Mouse (Mus musculus): Measurements from ENCODE around the gene Hdac4. TPM values are rescaled to one million over a fixed set of nuclear protein-coding genes. Genes with fewer than 3 reads are reported as not detected.

Hdac4 gene
- polyA plus RNA-seq, 1 experiment from 2014 or later, result 15.4 TPM

- Histone ChIP-seq H3K9ac (ENCODE audit: low read length) (no peak overlapping the region), H3K27ac (replicated peaks in 1 of 2; ENCODE audit: control insufficient read depth in 1 of 2, insufficient read depth in 1 of 2, low read depth in 2 of 2, low read length in 2 of 2) (no peak overlapping the region), H3K4me3 (ENCODE audit: control insufficient read depth in 1 of 2, insufficient read depth in 1 of 2, low read depth in 1 of 2, low read length in 2 of 2) (no peak overlapping the region), H3K36me3 (ENCODE audit: control insufficient read depth, insufficient read depth, low read length) (no peaks in the 10 kb centered on the region), H3K4me1 (ENCODE audit: control insufficient read depth in 2 of 2, insufficient read depth in 2 of 2, low read length in 2 of 2) (peaks cover 22 to 30% of the 10 kb centered on the region in 2 experiments), H3K9me3 (ENCODE audit: control insufficient read depth, low read length) (no peaks in the 10 kb centered on the region), H3K4me2 (ENCODE audit: low read length) (no peak overlapping the region), H3K27me3 (ENCODE audit: control insufficient read depth, insufficient read depth, low read length) (no peaks in the 10 kb centered on the region)
- WGBS, result 75% methylated on average over 11 of the region's 11 CpGs
- ATAC-seq (ENCODE audit: insufficient number of reproducible peaks, insufficient read depth, low FRiP score, low read depth), result no peak
Measured at GRCm38 (mm10) chr1:92215996-92216630, 20.6 kb upstream of the Hdac4 start.

- Histone ChIP-seq H3K9ac (ENCODE audit: low read length) (peak overlapping the region; percentile 11; the same call in 1 of the 2 replicates), H3K36me3 (ENCODE audit: control insufficient read depth, insufficient read depth, low read length) (no peaks in the 10 kb centered on the region), H3K4me3 (ENCODE audit: control insufficient read depth in 1 of 2, insufficient read depth in 1 of 2, low read depth in 1 of 2, low read length in 2 of 2) (no peak overlapping the region), H3K9me3 (ENCODE audit: control insufficient read depth, low read length) (no peaks in the 10 kb centered on the region), H3K27me3 (ENCODE audit: control insufficient read depth, insufficient read depth, low read length) (no peaks in the 10 kb centered on the region; the same call in 1 of the 2 replicates), H3K4me1 (ENCODE audit: control insufficient read depth in 2 of 2, insufficient read depth in 2 of 2, low read length in 2 of 2) (peaks cover 22 to 30% of the 10 kb centered on the region in 2 experiments), H3K4me2 (ENCODE audit: low read length) (no peak overlapping the region), H3K27ac (replicated peaks in 1 of 2; ENCODE audit: control insufficient read depth in 1 of 2, insufficient read depth in 1 of 2, low read depth in 2 of 2, low read length in 2 of 2) (peak overlapping the region in 1 of 2 experiments; percentile 10; a peak in 2 of 4 replicates)
- 56% methylated on average over 8 of the region's 8 CpGs for WGBS
- no peak for ATAC-seq (ENCODE audit: insufficient number of reproducible peaks, insufficient read depth, low FRiP score, low read depth)
Measured at GRCm38 (mm10) chr1:92215131-92215638, 19.7 kb upstream of the Hdac4 start.

GRCm38 (mm10) chr1:92212003-92212750 is 16.7 kb upstream of the Hdac4 start:
- H3K4me2 ChIP-seq (ENCODE audit: low read length), result peak overlapping the region; percentile 29
- H3K27ac ChIP-seq (replicated peaks in 1 of 2; ENCODE audit: control insufficient read depth in 1 of 2, insufficient read depth in 1 of 2, low read depth in 2 of 2, low read length in 2 of 2), result peak overlapping the region; percentile 30 to 74
- H3K36me3 ChIP-seq (ENCODE audit: control insufficient read depth, insufficient read depth, low read length), result no peaks in the 10 kb centered on the region
- peaks cover 22 to 30% of the 10 kb centered on the region in 2 experiments for H3K4me1 ChIP-seq (ENCODE audit: control insufficient read depth in 2 of 2, insufficient read depth in 2 of 2, low read length in 2 of 2)
- no peaks in the 10 kb centered on the region; the same call in 1 of the 2 replicates for H3K27me3 ChIP-seq (ENCODE audit: control insufficient read depth, insufficient read depth, low read length)
- no peaks in the 10 kb centered on the region for H3K9me3 ChIP-seq (ENCODE audit: control insufficient read depth, low read length)
- peak; percentile 45 for ATAC-seq (ENCODE audit: insufficient number of reproducible peaks, insufficient read depth, low FRiP score, low read depth)
- no peak overlapping the region for H3K4me3 ChIP-seq (ENCODE audit: control insufficient read depth in 1 of 2, insufficient read depth in 1 of 2, low read depth in 1 of 2, low read length in 2 of 2)
- WGBS, result 29% methylated on average over 13 of the region's 13 CpGs
- peak overlapping the region; percentile 57; the same call in 1 of the 2 replicates for H3K9ac ChIP-seq (ENCODE audit: low read length)

- Histone ChIP-seq H3K27me3 (ENCODE audit: control insufficient read depth, insufficient read depth, low read length) (no peaks in the 10 kb centered on the region), H3K4me3 (ENCODE audit: control insufficient read depth in 1 of 2, insufficient read depth in 1 of 2, low read depth in 1 of 2, low read length in 2 of 2) (no peak overlapping the region), H3K4me1 (ENCODE audit: control insufficient read depth in 2 of 2, insufficient read depth in 2 of 2, low read length in 2 of 2) (no peaks in the 10 kb centered on the region), H3K27ac (replicated peaks in 1 of 2; ENCODE audit: control insufficient read depth in 1 of 2, insufficient read depth in 1 of 2, low read depth in 2 of 2, low read length in 2 of 2) (no peak overlapping the region), H3K9me3 (ENCODE audit: control insufficient read depth, low read length) (no peaks in the 10 kb centered on the region), H3K36me3 (ENCODE audit: control insufficient read depth, insufficient read depth, low read length) (no peaks in the 10 kb centered on the region), H3K9ac (ENCODE audit: low read length) (no peak overlapping the region), H3K4me2 (ENCODE audit: low read length) (no peak overlapping the region)
- no peak for ATAC-seq (ENCODE audit: insufficient number of reproducible peaks, insufficient read depth, low FRiP score, low read depth)
- WGBS, result 84% methylated on average over 17 of the region's 17 CpGs
Measured at GRCm38 (mm10) chr1:92202639-92203352, 7.3 kb upstream of the Hdac4 start.

- H3K4me1 ChIP-seq (ENCODE audit: control insufficient read depth in 2 of 2, insufficient read depth in 2 of 2, low read length in 2 of 2), result no peaks in the 10 kb centered on the region
- H3K36me3 ChIP-seq (ENCODE audit: control insufficient read depth, insufficient read depth, low read length), result no peaks in the 10 kb centered on the region
- no peak overlapping the region for H3K9ac ChIP-seq (ENCODE audit: low read length)
- WGBS, result 78% methylated on average over 3 of the region's 3 CpGs
- no peak overlapping the region for H3K27ac ChIP-seq (replicated peaks in 1 of 2; ENCODE audit: control insufficient read depth in 1 of 2, insufficient read depth in 1 of 2, low read depth in 2 of 2, low read length in 2 of 2)
- no peak for ATAC-seq (ENCODE audit: insufficient number of reproducible peaks, insufficient read depth, low FRiP score, low read depth)
- H3K4me3 ChIP-seq (ENCODE audit: control insufficient read depth in 1 of 2, insufficient read depth in 1 of 2, low read depth in 1 of 2, low read length in 2 of 2), result no peak overlapping the region
- H3K9me3 ChIP-seq (ENCODE audit: control insufficient read depth, low read length), result no peaks in the 10 kb centered on the region
- no peak overlapping the region for H3K4me2 ChIP-seq (ENCODE audit: low read length)
- no peaks in the 10 kb centered on the region for H3K27me3 ChIP-seq (ENCODE audit: control insufficient read depth, insufficient read depth, low read length)
Measured at GRCm38 (mm10) chr1:92190463-92190862, 5.0 kb downstream of the Hdac4 start.

GRCm38 (mm10) chr1:92187137-92187536 is 8.4 kb downstream of the Hdac4 start:
- Histone ChIP-seq H3K4me1 (ENCODE audit: control insufficient read depth in 2 of 2, insufficient read depth in 2 of 2, low read length in 2 of 2) (no peaks in the 10 kb centered on the region), H3K4me3 (ENCODE audit: control insufficient read depth in 1 of 2, insufficient read depth in 1 of 2, low read depth in 1 of 2, low read length in 2 of 2) (no peak overlapping the region), H3K27me3 (ENCODE audit: control insufficient read depth, insufficient read depth, low read length) (no peaks in the 10 kb centered on the region), H3K9me3 (ENCODE audit: control insufficient read depth, low read length) (no peaks in the 10 kb centered on the region), H3K4me2 (ENCODE audit: low read length) (no peak overlapping the region), H3K9ac (ENCODE audit: low read length) (no peak overlapping the region), H3K36me3 (ENCODE audit: control insufficient read depth, insufficient read depth, low read length) (no peaks in the 10 kb centered on the region), H3K27ac (replicated peaks in 1 of 2; ENCODE audit: control insufficient read depth in 1 of 2, insufficient read depth in 1 of 2, low read depth in 2 of 2, low read length in 2 of 2) (no peak overlapping the region)
- ATAC-seq (ENCODE audit: insufficient number of reproducible peaks, insufficient read depth, low FRiP score, low read depth), result no peak
- WGBS, result 84% methylated on average over 3 of the region's 3 CpGs

GRCm38 (mm10) chr1:92184600-92184999 is 10.9 kb downstream of the Hdac4 start:
- no peak overlapping the region for H3K9ac ChIP-seq (ENCODE audit: low read length)
- no peak for ATAC-seq (ENCODE audit: insufficient number of reproducible peaks, insufficient read depth, low FRiP score, low read depth)
- H3K27ac ChIP-seq (replicated peaks in 1 of 2; ENCODE audit: control insufficient read depth in 1 of 2, insufficient read depth in 1 of 2, low read depth in 2 of 2, low read length in 2 of 2), result no peak overlapping the region
- H3K4me1 ChIP-seq (ENCODE audit: control insufficient read depth in 2 of 2, insufficient read depth in 2 of 2, low read length in 2 of 2), result peaks cover 0 to 5% of the 10 kb centered on the region in 2 experiments; a peak in 2 of 4 replicates
- WGBS, result 40% methylated on average over 1 of the region's 1 CpGs
- no peaks in the 10 kb centered on the region for H3K9me3 ChIP-seq (ENCODE audit: control insufficient read depth, low read length)
- no peaks in the 10 kb centered on the region for H3K27me3 ChIP-seq (ENCODE audit: control insufficient read depth, insufficient read depth, low read length)
- no peak overlapping the region for H3K4me2 ChIP-seq (ENCODE audit: low read length)
- no peak overlapping the region for H3K4me3 ChIP-seq (ENCODE audit: control insufficient read depth in 1 of 2, insufficient read depth in 1 of 2, low read depth in 1 of 2, low read length in 2 of 2)
- no peaks in the 10 kb centered on the region for H3K36me3 ChIP-seq (ENCODE audit: control insufficient read depth, insufficient read depth, low read length)
